Mouse (Mus musculus) cortical plate, adult 2 months (tissue): Measurements from ENCODE around the gene Tiam2. TPM values are rescaled to one million over a fixed set of nuclear protein-coding genes. Genes with fewer than 3 reads are reported as not detected.
"Not testable (repeated sequence)": the region's sequence is repeated elsewhere in the genome, so short reads cannot be mapped to it uniquely, and the experiment has no call there.

Source experiments
- H3K27ac ChIP-seq: fragments of 200-500 bp; 2 replicates; pipeline ENCODE4 v1.5.1; 2012; ENCODE audit warnings: low read length, control low read depth, inconsistent platforms; ENCODE audit not compliant: insufficient read depth
- H3K4me1 ChIP-seq: fragments of 200-500 bp; 2 replicates; pipeline ENCODE4 v1.6.1; 2011; ENCODE audit warnings: low read length; ENCODE audit not compliant: control insufficient read depth, insufficient read depth
- H3K4me3 ChIP-seq: fragments of 200-500 bp; 2 replicates; pipeline ENCODE4 v1.5.1; 2011; ENCODE audit warnings: mild to moderate bottlenecking, low read length, control low read depth; ENCODE audit not compliant: insufficient read depth
- CTCF ChIP-seq: fragments of 200-500 bp; IDR thresholded peaks from 2 replicates; pipeline ENCODE4 v1.5.1; 2011; ENCODE audit warnings: mild to moderate bottlenecking, control low read depth, low read length; ENCODE audit not compliant: insufficient read depth; ENCODE audit errors: extremely low read depth
- POLR2A ChIP-seq: fragments of 200-500 bp; IDR thresholded peaks from 2 replicates; pipeline ENCODE4 v1.6.1; 2011; ENCODE audit warnings: mild to moderate bottlenecking, low read length, control low read depth; ENCODE audit not compliant: insufficient read depth; ENCODE audit errors: extremely low read depth
- polyA plus RNA-seq: library from polyadenylated mRNA; depleted of rRNA; stranded (reverse); fragments of >200 nt; gene quantifications from 2 replicates; pipeline ENCODE4 v1.2.3, GENCODE M21; 2012

Tiam2 gene
- polyA plus RNA-seq, 1 experiment = 75.3 TPM

- Histone ChIP-seq H3K27ac (no peak overlapping the region), H3K4me3 (no peak overlapping the region), H3K4me1 (peaks cover 2% of the 10 kb centered on the region; the same call in 1 of the 2 replicates)
- TF ChIP-seq POLR2A (no peak), CTCF (no peak)
Measured at GRCm38 (mm10) chr17:3336887-3337524, 10.6 kb downstream of the Tiam2 start.

- peaks cover 2% of the 10 kb centered on the region; the same call in 1 of the 2 replicates for H3K4me1 ChIP-seq
- H3K27ac ChIP-seq = no peak overlapping the region
- TF ChIP-seq POLR2A = no peak
- no peak for TF ChIP-seq CTCF
- no peak overlapping the region for H3K4me3 ChIP-seq
Measured at GRCm38 (mm10) chr17:3337525-3337888, 11.1 kb downstream of the Tiam2 start.

GRCm38 (mm10) chr17:3338821-3339220, 12.4 kb downstream of the Tiam2 start:
- H3K27ac ChIP-seq = no peak overlapping the region
- TF ChIP-seq CTCF = no peak
- TF ChIP-seq POLR2A = no peak
- H3K4me3 ChIP-seq = no peak overlapping the region
- peaks cover 2% of the 10 kb centered on the region; the same call in 1 of the 2 replicates for H3K4me1 ChIP-seq

- TF ChIP-seq POLR2A (no peak), CTCF (no peak)
- H3K27ac ChIP-seq = no peak overlapping the region
- peaks cover 2% of the 10 kb centered on the region; the same call in 1 of the 2 replicates for H3K4me1 ChIP-seq
- no peak overlapping the region for H3K4me3 ChIP-seq
Measured at GRCm38 (mm10) chr17:3344872-3345271, 18.5 kb downstream of the Tiam2 start.

GRCm38 (mm10) chr17:3345276-3345885, 19.0 kb downstream of the Tiam2 start:
- TF ChIP-seq POLR2A (no peak), CTCF (no peak)
- Histone ChIP-seq H3K4me3 (no peak overlapping the region), H3K27ac (no peak overlapping the region), H3K4me1 (peaks cover 2% of the 10 kb centered on the region; the same call in 1 of the 2 replicates)

- Histone ChIP-seq H3K4me1 (peaks cover 2% of the 10 kb centered on the region; the same call in 1 of the 2 replicates), H3K27ac (no peak overlapping the region), H3K4me3 (no peak overlapping the region)
- TF ChIP-seq CTCF (no peak), POLR2A (no peak)
Measured at GRCm38 (mm10) chr17:3347800-3348199, 21.4 kb downstream of the Tiam2 start.

GRCm38 (mm10) chr17:3349331-3349730, 23.0 kb downstream of the Tiam2 start:
- peaks cover 2% of the 10 kb centered on the region; the same call in 1 of the 2 replicates for H3K4me1 ChIP-seq
- TF ChIP-seq POLR2A (no peak), CTCF (no peak)
- H3K4me3 ChIP-seq = no peak overlapping the region
- H3K27ac ChIP-seq = no peak overlapping the region

- TF ChIP-seq POLR2A (no peak), CTCF (no peak)
- Histone ChIP-seq H3K27ac (no peak overlapping the region), H3K4me3 (no peak overlapping the region), H3K4me1 (peaks cover 2% of the 10 kb centered on the region; the same call in 1 of the 2 replicates)
Measured at GRCm38 (mm10) chr17:3349939-3350338, 23.6 kb downstream of the Tiam2 start.

- TF ChIP-seq CTCF = peak; percentile 12; the same call in 1 of the 2 replicates
- no peak for TF ChIP-seq POLR2A
- H3K4me3 ChIP-seq = no peak overlapping the region
- H3K4me1 ChIP-seq = peaks cover 2% of the 10 kb centered on the region; the same call in 1 of the 2 replicates
- no peak overlapping the region for H3K27ac ChIP-seq
Measured at GRCm38 (mm10) chr17:3350405-3350804, 24.0 kb downstream of the Tiam2 start.

- Histone ChIP-seq H3K4me1 (peaks cover 1% of the 10 kb centered on the region; the same call in 1 of the 2 replicates), H3K27ac (no peak overlapping the region)
- TF ChIP-seq POLR2A (no peak), CTCF (no peak)
Measured at GRCm38 (mm10) chr17:3351668-3352067, 25.3 kb downstream of the Tiam2 start.

GRCm38 (mm10) chr17:3353141-3353540, 26.8 kb downstream of the Tiam2 start:
- not testable (repeated sequence) for H3K27ac ChIP-seq, H3K4me1 ChIP-seq, H3K4me3 ChIP-seq

More at GRCm38 (mm10) chr17:3351668-3352067, 25.3 kb downstream of the Tiam2 start:
- H3K4me3 ChIP-seq = no peak overlapping the region
